Mouse (Mus musculus) forebrain, embryonic 15.5 days (tissue): ENCODE results near the gene Phactr4. TPM values are rescaled to one million over a fixed set of nuclear protein-coding genes. Genes with fewer than 3 reads are reported as not detected.

Experiments used
- ATAC-seq: fragments of 200-750 bp; cut with Nextera tagmentation; replicated peaks from 2 replicates; pipeline ENCODE4 v1.8.0; 2017; ENCODE audit warnings: mild to moderate bottlenecking, moderate TSS enrichment, moderate library complexity
- H3K27ac ChIP-seq: fragments of 300-500 bp; sonication (generic); replicated peaks from 2 replicates; pipeline ENCODE4 v1.5.1; 2015; ENCODE audit warnings: mild to moderate bottlenecking, inconsistent platforms
- H3K27me3 ChIP-seq: fragments of 300-500 bp; sonication (generic); 2 replicates; pipeline ENCODE4 v1.6.1; 2015; ENCODE audit warnings: inconsistent platforms
- H3K36me3 ChIP-seq: fragments of 300-500 bp; sonication (generic); 2 replicates; pipeline ENCODE4 v1.6.1; 2015; ENCODE audit warnings: mild to moderate bottlenecking, inconsistent platforms
- H3K4me1 ChIP-seq: fragments of 300-500 bp; sonication (generic); 2 replicates; pipeline ENCODE4 v1.6.1; 2015; ENCODE audit warnings: inconsistent platforms
- H3K4me2 ChIP-seq: fragments of 300-500 bp; sonication (generic); replicated peaks from 2 replicates; pipeline ENCODE4 v1.6.1; 2015; ENCODE audit warnings: mild to moderate bottlenecking, inconsistent platforms
- H3K4me3 ChIP-seq: fragments of 300-500 bp; sonication (generic); 2 replicates; pipeline ENCODE4 v1.5.1; 2015; ENCODE audit warnings: mild to moderate bottlenecking, inconsistent platforms
- H3K9ac ChIP-seq: fragments of 300-500 bp; sonication (generic); replicated peaks from 2 replicates; pipeline ENCODE4 v1.6.1; 2015; ENCODE audit warnings: mild to moderate bottlenecking, inconsistent platforms
- H3K9me3 ChIP-seq: fragments of 300-500 bp; sonication (generic); 2 replicates; pipeline ENCODE4 v1.6.1; 2016; ENCODE audit warnings: inconsistent platforms
- WGBS: fragments of 180-500 bp; shearing (Covaris S2); methylation state at CpG from one replicate; pipeline ENCODE4 v1.1.7; 2015; ENCODE audit warnings: mixed read lengths; 5-methylcytosine and 5-hydroxymethylcytosine counted together
- polyA plus RNA-seq: library from polyadenylated mRNA; unstranded; fragments of >200 nt; fragmentation: Nextera tagmentation; extraction: Ambion mirVana; gene quantifications from 2 replicates; pipeline ENCODE4 v1.2.1, GENCODE M21; 2015

Gene Phactr4
- polyA plus RNA-seq, 1 experiment from 2014 or later, result 11.5 TPM

GRCm38 (mm10) chr4:132355403-132355802, 66.9 kb downstream of the Phactr4 start:
- H3K36me3 ChIP-seq, result peaks cover 29% of the 10 kb centered on the region
- WGBS, result 88% methylated on average over 3 of the region's 3 CpGs
- H3K27me3 ChIP-seq, result no peaks in the 10 kb centered on the region
- no peak overlapping the region for H3K9ac ChIP-seq
- no peaks in the 10 kb centered on the region for H3K9me3 ChIP-seq
- no peak overlapping the region for H3K4me3 ChIP-seq
- ATAC-seq, result no peak
- no peak overlapping the region for H3K4me2 ChIP-seq
- H3K27ac ChIP-seq, result no peak overlapping the region
- peaks cover 18% of the 10 kb centered on the region for H3K4me1 ChIP-seq

- H3K27ac ChIP-seq, result no peak overlapping the region
- 78% methylated on average over 4 of the region's 4 CpGs for WGBS
- no peaks in the 10 kb centered on the region for H3K9me3 ChIP-seq
- no peaks in the 10 kb centered on the region for H3K27me3 ChIP-seq
- H3K36me3 ChIP-seq, result peaks cover 23% of the 10 kb centered on the region
- no peak for ATAC-seq
- peaks cover 18% of the 10 kb centered on the region for H3K4me1 ChIP-seq
- H3K4me2 ChIP-seq, result no peak overlapping the region
- H3K4me3 ChIP-seq, result no peak overlapping the region
- no peak overlapping the region for H3K9ac ChIP-seq
Measured at GRCm38 (mm10) chr4:132354571-132354970, 67.7 kb downstream of the Phactr4 start.

- H3K27me3 ChIP-seq, result no peaks in the 10 kb centered on the region
- H3K9me3 ChIP-seq, result no peaks in the 10 kb centered on the region
- peaks cover 13% of the 10 kb centered on the region; the same call in 1 of the 2 replicates for H3K36me3 ChIP-seq
- whole genome bisulfite sequencing, result under 1% methylated on average over 31 of the region's 31 CpGs
- peak within 1 kb of the TSS; percentile 92 for H3K4me3 ChIP-seq
- ATAC-seq, result peak; percentile 96
- peak within 1 kb of the TSS; percentile 94 for H3K9ac ChIP-seq
- H3K4me1 ChIP-seq, result peaks cover 18% of the 10 kb centered on the region
- peak within 1 kb of the TSS; percentile 92 for H3K27ac ChIP-seq
- peak within 1 kb of the TSS; percentile 94 for H3K4me2 ChIP-seq
Measured at GRCm38 (mm10) chr4:132353481-132353885, 68.8 kb downstream of the Phactr4 start, which contains the start of gene Rcc1. Gene Rcc1, minus strand, starts transcription at chr4:132353605.

- peaks cover 18% of the 10 kb centered on the region for H3K4me1 ChIP-seq
- peaks cover 6% of the 10 kb centered on the region; the same call in 1 of the 2 replicates for H3K36me3 ChIP-seq
- peak overlapping the region; percentile 94 for H3K4me2 ChIP-seq
- ATAC-seq, result no peak
- WGBS, result under 1% methylated on average over 14 of the region's 14 CpGs
- H3K9ac ChIP-seq, result peak overlapping the region; percentile 94
- H3K4me3 ChIP-seq, result peak overlapping the region; percentile 92
- H3K27me3 ChIP-seq, result no peaks in the 10 kb centered on the region
- H3K9me3 ChIP-seq, result no peaks in the 10 kb centered on the region
- peak overlapping the region; percentile 92 for H3K27ac ChIP-seq
Measured at GRCm38 (mm10) chr4:132352739-132353138, 69.5 kb downstream of the Phactr4 start.

GRCm38 (mm10) chr4:132351401-132351800, 70.9 kb downstream of the Phactr4 start:
- Histone ChIP-seq H3K4me2 (no peak overlapping the region), H3K9me3 (no peaks in the 10 kb centered on the region), H3K4me1 (peaks cover 18% of the 10 kb centered on the region), H3K9ac (no peak overlapping the region), H3K27ac (no peak overlapping the region), H3K27me3 (no peaks in the 10 kb centered on the region), H3K36me3 (no peaks in the 10 kb centered on the region), H3K4me3 (no peak overlapping the region)
- WGBS, result 25% methylated on average over 1 of the region's 1 CpGs
- no peak for ATAC-seq

- Histone ChIP-seq H3K9me3 (no peaks in the 10 kb centered on the region), H3K4me3 (no peak overlapping the region), H3K4me2 (no peak overlapping the region), H3K4me1 (peaks cover 18% of the 10 kb centered on the region), H3K9ac (no peak overlapping the region), H3K36me3 (no peaks in the 10 kb centered on the region), H3K27ac (no peak overlapping the region), H3K27me3 (no peaks in the 10 kb centered on the region)
- no peak for ATAC-seq
- WGBS, result 68% methylated on average over 3 of the region's 3 CpGs
Measured at GRCm38 (mm10) chr4:132350854-132351253, 71.4 kb downstream of the Phactr4 start.

- no peak overlapping the region for H3K4me2 ChIP-seq
- no peak overlapping the region for H3K9ac ChIP-seq
- no peaks in the 10 kb centered on the region for H3K9me3 ChIP-seq
- peaks cover 18% of the 10 kb centered on the region for H3K4me1 ChIP-seq
- ATAC-seq, result no peak
- H3K4me3 ChIP-seq, result no peak overlapping the region
- no peak overlapping the region for H3K27ac ChIP-seq
- no peaks in the 10 kb centered on the region for H3K27me3 ChIP-seq
- WGBS, result 36% methylated on average over 2 of the region's 2 CpGs
- H3K36me3 ChIP-seq, result no peaks in the 10 kb centered on the region
Measured at GRCm38 (mm10) chr4:132350123-132350740, 72.1 kb downstream of the Phactr4 start.

- WGBS, result 62% methylated on average over 3 of the region's 3 CpGs
- no peaks in the 10 kb centered on the region for H3K27me3 ChIP-seq
- no peak overlapping the region for H3K4me2 ChIP-seq
- H3K9ac ChIP-seq, result no peak overlapping the region
- no peak overlapping the region for H3K4me3 ChIP-seq
- H3K9me3 ChIP-seq, result no peaks in the 10 kb centered on the region
- no peak overlapping the region for H3K27ac ChIP-seq
- no peaks in the 10 kb centered on the region for H3K36me3 ChIP-seq
- H3K4me1 ChIP-seq, result peaks cover 23% of the 10 kb centered on the region
- ATAC-seq, result no peak
Measured at GRCm38 (mm10) chr4:132349495-132350122, 72.7 kb downstream of the Phactr4 start.

- Histone ChIP-seq H3K27me3 (no peaks in the 10 kb centered on the region), H3K27ac (no peak overlapping the region), H3K4me1 (peaks cover 29% of the 10 kb centered on the region), H3K4me3 (no peak overlapping the region), H3K9me3 (no peaks in the 10 kb centered on the region), H3K36me3 (no peaks in the 10 kb centered on the region), H3K4me2 (no peak overlapping the region), H3K9ac (no peak overlapping the region)
- 58% methylated on average over 3 of the region's 3 CpGs for WGBS
- no peak for ATAC-seq
Measured at GRCm38 (mm10) chr4:132346661-132347060, 75.6 kb downstream of the Phactr4 start.

GRCm38 (mm10) chr4:132346261-132346660, 76.0 kb downstream of the Phactr4 start:
- WGBS, result 88% methylated on average over 4 of the region's 4 CpGs
- H3K4me2 ChIP-seq, result no peak overlapping the region
- H3K4me3 ChIP-seq, result no peak overlapping the region
- no peaks in the 10 kb centered on the region for H3K9me3 ChIP-seq
- no peak overlapping the region for H3K27ac ChIP-seq
- H3K4me1 ChIP-seq, result peaks cover 25% of the 10 kb centered on the region
- no peak for ATAC-seq
- no peak overlapping the region for H3K9ac ChIP-seq
- H3K36me3 ChIP-seq, result no peaks in the 10 kb centered on the region
- no peaks in the 10 kb centered on the region for H3K27me3 ChIP-seq

- no peaks in the 10 kb centered on the region for H3K27me3 ChIP-seq
- ATAC-seq, result peak; percentile 33
- 41% methylated on average over 5 of the region's 5 CpGs for WGBS
- H3K27ac ChIP-seq, result no peak overlapping the region
- H3K36me3 ChIP-seq, result no peaks in the 10 kb centered on the region
- peak overlapping the region; percentile 92 for H3K4me3 ChIP-seq
- H3K9ac ChIP-seq, result peak overlapping the region; percentile 85; the same call in 1 of the 2 replicates
- H3K9me3 ChIP-seq, result no peaks in the 10 kb centered on the region
- peak overlapping the region; percentile 82 for H3K4me2 ChIP-seq
- peaks cover 25% of the 10 kb centered on the region for H3K4me1 ChIP-seq
Measured at GRCm38 (mm10) chr4:132345843-132346212, 76.5 kb downstream of the Phactr4 start.

- peak overlapping the region; percentile 65 for H3K27ac ChIP-seq
Measured at GRCm38 (mm10) chr4:132345135-132345842, 77.0 kb downstream of the Phactr4 start.

More at GRCm38 (mm10) chr4:132345135-132345842, 77.0 kb downstream of the Phactr4 start:
- Histone ChIP-seq H3K36me3 (no peaks in the 10 kb centered on the region), H3K4me1 (peaks cover 25% of the 10 kb centered on the region), H3K9me3 (no peaks in the 10 kb centered on the region), H3K27me3 (no peaks in the 10 kb centered on the region), H3K9ac (peak overlapping the region; percentile 85), H3K4me3 (peak overlapping the region; percentile 92), H3K4me2 (peak overlapping the region; percentile 82)
- under 1% methylated on average over 83 of the region's 83 CpGs for WGBS
- ATAC-seq, result peak; percentile 88
